Comparison of ENCODE assay signal across 23 mouse cellular contexts in the genomic region with DNA sequence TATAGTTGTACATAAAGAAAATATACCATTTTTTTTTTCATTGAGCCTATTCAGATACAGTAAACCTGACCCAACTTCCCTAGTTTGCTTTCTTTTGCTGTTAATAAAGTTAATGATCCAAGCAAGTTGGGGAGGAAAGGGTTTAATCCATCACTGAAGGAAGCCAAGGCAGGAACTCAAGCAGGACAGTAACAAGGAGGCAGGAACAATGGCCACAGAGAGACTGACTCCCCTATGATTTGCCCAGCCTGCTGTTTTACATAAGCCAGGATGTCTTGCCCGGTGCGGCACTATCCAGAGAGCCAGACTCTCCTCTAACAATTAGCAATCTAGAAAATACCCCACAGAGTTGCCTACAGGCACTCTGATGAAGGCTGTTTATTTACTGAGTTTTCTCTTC. TPM values are rescaled to one million over a fixed set of nuclear protein-coding genes. Genes with fewer than 3 reads are reported as not detected.
DNase-seq lines count a peak whose midpoint lies in the region; ATAC-seq lines count a peak whose summit lies in the region.
"Had no signal": no experiment of that assay in that cellular context is flagged by ENCODE, and none has a peak within 500 bp of the region (broad histone marks: within the 10 kb centered on the region; RNA-seq: fewer than 3 reads in every experiment).

No protein-coding gene starts in this region.

- no peak overlapping the region for H3K4me2 ChIP-seq in kidney, embryonic 15.5 days
- H3K4me2 ChIP-seq in limb, embryonic 11.5 days (ENCODE audit: low read depth, severe bottlenecking) = no peak overlapping the region
- peak overlapping the region; percentile 23 for H3K4me2 ChIP-seq in limb, embryonic 13.5 days (replicated peaks)
- H3K4me2 ChIP-seq: embryonic facial prominence, embryonic 13.5 days; embryonic facial prominence, embryonic 15.5 days; forebrain, embryonic 12.5 days had no signal

- no peaks in the 10 kb centered on the region for H3K36me3 ChIP-seq in kidney, embryonic 15.5 days
- no peaks in the 10 kb centered on the region for H3K36me3 ChIP-seq in limb, embryonic 10.5 days
- no peaks in the 10 kb centered on the region for H3K36me3 ChIP-seq in limb, embryonic 11.5 days (ENCODE audit: control insufficient read depth, insufficient read depth, low read length)
- no peaks in the 10 kb centered on the region for H3K36me3 ChIP-seq in limb, embryonic 13.5 days
- H3K36me3 ChIP-seq: embryonic facial prominence, embryonic 13.5 days; embryonic facial prominence, embryonic 15.5 days; forebrain, embryonic 10.5 days; forebrain, embryonic 12.5 days had no signal

- peak; percentile 87 for ATAC-seq in kidney, embryonic 15.5 days (replicated peaks; ENCODE audit: low FRiP score)
- ATAC-seq in limb, embryonic 11.5 days (ENCODE audit: insufficient number of reproducible peaks, low FRiP score, low TSS enrichment, low read depth) = no peak
- ATAC-seq in limb, embryonic 13.5 days (ENCODE audit: low FRiP score, low read depth) = no peak
- ATAC-seq: forebrain, embryonic 14.5 days; forebrain, embryonic 16.5 days had no signal

- WGBS in kidney, embryonic 15.5 days = 66% methylated on average over 2 of the region's 2 CpGs
- 37% methylated on average over 2 of the region's 2 CpGs for WGBS in limb, embryonic 10.5 days
- 41% methylated on average over 2 of the region's 2 CpGs for WGBS in limb, embryonic 11.5 days
- 19% methylated on average over 2 of the region's 2 CpGs for WGBS in limb, embryonic 13.5 days

- H3K27me3 ChIP-seq in kidney, embryonic 15.5 days = no peaks in the 10 kb centered on the region
- H3K27me3 ChIP-seq in limb, embryonic 10.5 days (ENCODE audit: low read depth, poor library complexity, severe bottlenecking) = no peaks in the 10 kb centered on the region
- no peaks in the 10 kb centered on the region for H3K27me3 ChIP-seq in limb, embryonic 11.5 days (ENCODE audit: control insufficient read depth, insufficient read depth, low read length)
- no peaks in the 10 kb centered on the region for H3K27me3 ChIP-seq in limb, embryonic 13.5 days
- H3K27me3 ChIP-seq: embryonic facial prominence, embryonic 13.5 days; embryonic facial prominence, embryonic 15.5 days; forebrain, embryonic 12.5 days had no signal

- H3K27ac ChIP-seq in kidney, embryonic 15.5 days = no peak overlapping the region
- 0 out of 2 replicates have a peak overlapping the region, but pooled peaks have one; percentile 28 for H3K27ac ChIP-seq in limb, embryonic 10.5 days
- no peak overlapping the region for H3K27ac ChIP-seq in limb, embryonic 11.5 days (replicated peaks; ENCODE audit: low read depth, low read length)
- H3K27ac ChIP-seq in limb, embryonic 13.5 days = no peak overlapping the region
- H3K27ac ChIP-seq: embryonic facial prominence, embryonic 13.5 days; embryonic facial prominence, embryonic 15.5 days; forebrain, embryonic 10.5 days; forebrain, embryonic 12.5 days had no signal

- no peak overlapping the region for H3K9ac ChIP-seq in kidney, embryonic 15.5 days
- H3K9ac ChIP-seq in limb, embryonic 11.5 days (ENCODE audit: low read length) = no peak overlapping the region
- no peak overlapping the region for H3K9ac ChIP-seq in limb, embryonic 13.5 days
- H3K9ac ChIP-seq: embryonic facial prominence, embryonic 13.5 days; embryonic facial prominence, embryonic 15.5 days; forebrain, embryonic 12.5 days had no signal

- no peak for DNase-seq in kidney, postnatal 36 days
- no peak for DNase-seq in limb, embryonic 10.5 days (ENCODE audit: low spot score)
- DNase-seq in limb, embryonic 11.5 days (ENCODE audit: low spot score) = peak; percentile 35
- DNase-seq in frontal cortex, postnatal 36 days (ENCODE audit: low spot score in 2 of 2) = no peak
- DNase-seq in adrenal gland, postnatal 10 days = no peak
- DNase-seq: adrenal gland, adult 2 months; adrenal gland, postnatal 14 days; adrenal gland, postnatal 36 days; cerebellum, adult 18-20 months; cerebellum, adult 8-10 months; cerebellum, adult 9-11 months; cerebellum, postnatal 14 days; cerebellum, postnatal 36 days had no signal

- H3K9me3 ChIP-seq in kidney, embryonic 15.5 days (replicated peaks) = no peaks in the 10 kb centered on the region
- H3K9me3 ChIP-seq in limb, embryonic 10.5 days (replicated peaks) = no peaks in the 10 kb centered on the region
- no peaks in the 10 kb centered on the region for H3K9me3 ChIP-seq in limb, embryonic 11.5 days (ENCODE audit: control insufficient read depth, low read length)
- H3K9me3 ChIP-seq in limb, embryonic 13.5 days = no peaks in the 10 kb centered on the region
- H3K9me3 ChIP-seq: embryonic facial prominence, embryonic 13.5 days; embryonic facial prominence, embryonic 15.5 days; forebrain, embryonic 10.5 days; forebrain, embryonic 12.5 days had no signal

- no peak overlapping the region for H3K4me3 ChIP-seq in kidney, embryonic 15.5 days (replicated peaks)
- H3K4me3 ChIP-seq in limb, embryonic 10.5 days = no peak overlapping the region
- no peak overlapping the region for H3K4me3 ChIP-seq in limb, embryonic 11.5 days (ENCODE audit: low read depth, low read length)
- H3K4me3 ChIP-seq in limb, embryonic 13.5 days = no peak overlapping the region
- H3K4me3 ChIP-seq: embryonic facial prominence, embryonic 13.5 days; embryonic facial prominence, embryonic 15.5 days; erythroblast, embryonic 14.5 days; forebrain, embryonic 10.5 days; forebrain, embryonic 12.5 days had no signal

- no peaks in the 10 kb centered on the region for H3K4me1 ChIP-seq in kidney, embryonic 15.5 days
- H3K4me1 ChIP-seq in limb, embryonic 10.5 days = peaks cover 31% of the 10 kb centered on the region
- H3K4me1 ChIP-seq in limb, embryonic 11.5 days (ENCODE audit: control insufficient read depth, insufficient read depth, low read length) = peaks cover 12% of the 10 kb centered on the region; the same call in 1 of the 2 replicates
- peaks cover 39% of the 10 kb centered on the region for H3K4me1 ChIP-seq in limb, embryonic 13.5 days

RNA-seq across cellular contexts. Expression of gene Gli3, which starts 17.4 kb away (rescaled TPM):
- polyA plus RNA-seq in kidney, embryonic 15.5 days (2015; fragmentation: Nextera tagmentation; extraction: Ambion mirVana) = 13.2 and 13.7 TPM in 2 replicates
- polyA plus RNA-seq in limb, embryonic 10.5 days (2016; fragmentation: Nextera tagmentation; extraction: Ambion mirVana) = 57.9 and 65.0 TPM in 2 replicates
- 41.5 and 42.4 TPM in 2 replicates for polyA plus RNA-seq in limb, embryonic 11.5 days (2014; fragmentation: Nextera tagmentation; extraction: Ambion mirVana)
- 51.8 and 54.3 TPM in 2 replicates for polyA plus RNA-seq in limb, embryonic 13.5 days (2015; fragmentation: Nextera tagmentation; extraction: Ambion mirVana)
- 10 to 100 TPM in 1 of 2 experiments, 1 to 10 TPM in 1; 7.4 to 10.2 TPM for total RNA-seq in adrenal gland, postnatal 10 days (2021)
- total RNA-seq: MEL had no signal
- polyA plus RNA-seq: erythroblast, embryonic 14.5 days had no signal
